Mouse (Mus musculus) T-cell, adult 2 months (primary cell): ENCODE measurements at regions not wholly inside any gene's neighbourhood (a gene's known extent, or its start where the extent isn't known, plus 50 kb on each side); places are given as distances from the start of the nearest gene placed in this dataset.

Experiments
- DNase-seq: peaks from one replicate; pipeline ENCODE4 v3.0.0; 2022; ENCODE audit warnings: low spot score

- peak; percentile 54 for DNase-seq
Measured at GRCm38 (mm10) chr16:95647854-95648253, 54.0 kb upstream of the Ets2 start.

GRCm38 (mm10) chr16:95642784-95643590 lies 56.6 kb upstream of the Erg start:
- no peak for DNase-seq

- no peak for DNase-seq
Measured at GRCm38 (mm10) chr16:95640670-95641069, 54.3 kb upstream of the Erg start.

- no peak for DNase-seq
Measured at GRCm38 (mm10) chr16:95639677-95640076, 53.3 kb upstream of the Erg start.

GRCm38 (mm10) chr16:95637850-95638249 lies 51.5 kb upstream of the Erg start:
- DNase-seq: no peak

- DNase-seq: no peak
Measured at GRCm38 (mm10) chr16:95636615-95637014, 50.2 kb upstream of the Erg start.
